Mouse (Mus musculus) CD8-positive naive resting alpha-beta T cell, adult 2 months (primary cell): ENCODE results near the gene Akr1d1.
A peak's percentile ranks its signal among the peaks of the same experiment; 100 is the strongest.

ENCODE experiments used
- DNase-seq, 2 experiments: peaks; one replicate each; pipeline ENCODE4 v3.0.0; 2022; ENCODE audit warnings: low read depth in 2 of 2, low spot score in 2 of 2

The Akr1d1 gene

DNA sequence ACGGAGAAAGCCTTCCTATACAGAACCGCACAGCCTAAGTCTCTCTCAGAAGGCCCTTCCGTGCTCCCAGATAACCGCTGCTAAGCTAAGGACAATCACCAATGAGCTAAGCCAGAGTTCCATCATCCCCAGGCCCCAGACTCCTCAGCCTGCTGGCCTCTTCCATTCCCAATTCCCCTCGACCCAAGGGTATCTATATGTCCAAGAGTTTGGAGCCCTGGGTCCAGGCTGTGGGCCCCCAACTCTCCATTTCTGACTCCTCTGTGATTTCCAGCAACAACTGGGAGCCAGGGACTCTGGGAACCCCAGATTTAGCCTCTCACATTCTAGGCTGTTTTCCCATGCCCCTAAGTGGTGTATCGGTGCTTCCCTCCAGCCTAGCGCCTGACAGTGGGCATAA, 86.2 kb downstream of the Akr1d1 start:
- no peak for DNase-seq

GRCm38 (mm10) chr6:37617431-37618011, 87.5 kb downstream of the Akr1d1 start:
- DNase-seq, result peak in 1 of 2 experiments; percentile 23
